Mouse (Mus musculus): ENCODE results near the gene Spc24. TPM values are rescaled to one million over a fixed set of nuclear protein-coding genes. Genes with fewer than 3 reads are reported as not detected.

The Spc24 gene
- total RNA-seq, 2 experiments from 2014 or later = 4.6 to 6.4 TPM

DNA sequence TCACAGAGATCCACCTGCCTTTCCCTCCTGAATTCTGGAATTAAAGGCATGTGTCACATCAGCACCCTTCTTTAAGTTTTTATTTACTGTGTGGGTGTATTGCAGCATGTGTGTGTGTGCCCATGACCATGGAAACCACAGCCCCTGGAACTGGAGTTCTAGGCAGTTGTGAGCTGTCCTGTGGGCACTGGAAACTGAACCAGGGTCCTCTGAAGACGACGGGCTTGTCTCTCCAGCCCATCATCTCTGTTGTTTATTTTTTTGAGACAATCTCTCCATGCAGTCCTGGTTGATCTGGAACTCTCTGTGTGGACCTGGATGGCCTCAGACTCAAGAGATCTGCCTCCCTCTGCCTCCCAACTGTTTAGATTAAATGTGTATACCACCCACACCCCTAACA lies 43.1 kb downstream of the Spc24 start:
- DNase-seq (ENCODE audit: low spot score in 2 of 2) = no peak

DNA sequence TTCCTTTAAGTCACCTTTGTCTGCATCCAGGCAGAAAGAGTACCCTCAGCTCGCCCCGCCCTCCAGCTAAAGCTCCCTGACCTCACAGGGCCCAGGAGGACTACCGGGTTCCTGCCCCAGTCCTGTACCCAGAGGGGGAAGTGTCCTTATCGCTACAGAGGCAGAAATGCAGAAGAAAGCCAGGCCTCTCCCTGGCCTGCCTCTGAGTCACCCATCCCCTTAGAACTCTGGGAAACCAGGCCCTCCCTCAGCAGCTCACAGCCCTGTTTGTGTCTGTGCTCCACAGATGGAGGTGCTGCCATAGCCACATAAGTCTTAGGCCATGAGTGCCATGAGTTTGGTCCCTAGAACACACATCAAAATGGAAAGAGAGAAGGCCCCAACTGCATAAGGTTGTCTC lies 44.8 kb downstream of the Spc24 start:
- DNase-seq (ENCODE audit: low spot score in 2 of 2) = no peak

DNA sequence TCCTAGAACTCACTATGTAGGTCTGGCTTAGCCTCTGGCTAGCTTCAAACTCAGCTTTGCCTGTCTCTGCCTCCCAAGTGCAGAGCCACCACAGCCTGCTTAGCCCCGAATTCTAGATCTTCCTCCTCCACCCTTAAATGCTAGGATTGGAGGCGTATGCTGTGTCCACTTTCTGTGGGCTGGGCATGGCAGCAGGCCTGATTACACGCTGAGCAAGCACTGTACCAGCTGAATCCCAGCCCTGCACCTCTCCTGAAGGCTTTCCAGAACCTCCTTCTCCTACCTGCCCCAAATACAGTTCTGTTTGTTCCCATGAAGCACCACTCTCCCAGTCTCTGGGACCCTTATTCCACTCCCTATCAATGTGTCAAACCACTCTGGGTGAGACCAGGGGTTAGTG lies 50.8 kb downstream of the Spc24 start:
- no peak for DNase-seq (ENCODE audit: low spot score in 2 of 2)

- no peak for DNase-seq (ENCODE audit: low spot score in 2 of 2)
These were observed 53.4 kb downstream of the Spc24 start for GRCm38 (mm10) chr9:21706586-21707265.

DNA sequence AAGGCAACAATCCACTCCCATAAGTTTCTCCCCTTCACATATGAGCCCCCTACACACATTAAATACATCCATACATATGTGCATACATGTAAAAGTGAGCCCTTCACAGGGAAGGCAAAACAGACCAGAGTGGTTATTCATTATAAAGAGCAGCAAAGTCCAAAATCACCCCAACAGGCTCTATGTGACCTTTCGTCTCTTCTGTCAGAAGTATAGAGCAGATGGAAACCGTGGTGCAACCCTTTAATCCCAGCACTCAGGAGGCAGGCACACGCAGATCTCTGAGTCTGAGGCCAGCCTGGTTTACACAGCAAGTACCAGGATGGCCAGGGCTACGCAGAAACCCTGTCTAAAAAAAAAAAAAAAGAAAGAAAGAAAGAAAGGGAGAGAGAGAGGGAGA lies 54.0 kb downstream of the Spc24 start:
- no peak for DNase-seq (ENCODE audit: low spot score in 2 of 2)

Small RNA genes lying within 50 kb of the gene (microRNA-seq; reads per million reads assigned to microRNA genes)
- 15.2 to 23.1 reads per million in 2 experiments for gene Mir7083

Other genes starting within 250 kb of the Spc24 start
- under 1 TPM; 0.30 to 0.67 TPM for gene AB124611, start 234.1 kb downstream of the Spc24 start, total RNA-seq (2021)
- gene Carm1, start 213.4 kb downstream of the Spc24 start, total RNA-seq (2021) = 10 to 100 TPM; 75.7 to 84.3 TPM
- gene Timm29, start 167.6 kb downstream of the Spc24 start, total RNA-seq (2021) = 10 to 100 TPM; 53.7 to 54.6 TPM
- gene Yipf2, start 167.5 kb downstream of the Spc24 start, total RNA-seq (2021) = 10 to 100 TPM; 11.3 to 12.3 TPM
- gene Smarca4, start 144.1 kb downstream of the Spc24 start, total RNA-seq (2021) = 100 to 1,000 TPM; 122 to 123 TPM
- gene Ldlr, start 36.8 kb downstream of the Spc24 start, total RNA-seq (2021) = 10 to 100 TPM; 17.2 to 21.3 TPM
- 1 to 10 TPM; 7.5 to 7.8 TPM for gene Kank2, start 38.4 kb upstream of the Spc24 start, total RNA-seq (2021)
- not detected for gene Angptl8, start 75.2 kb upstream of the Spc24 start, total RNA-seq (2021)
- 10 to 100 TPM; 32.6 to 34.5 TPM for gene Dock6, start 92.3 kb upstream of the Spc24 start, total RNA-seq (2021)
- gene Rab3d, start 157.9 kb upstream of the Spc24 start, total RNA-seq (2021) = 10 to 100 TPM; 30.4 to 36.7 TPM
- gene Ccdc159, start 167.2 kb upstream of the Spc24 start, total RNA-seq (2021) = 10 to 100 TPM; 15.5 to 16.1 TPM
- 10 to 100 TPM; 30.4 to 35.3 TPM for gene Tmem205, start 167.3 kb upstream of the Spc24 start, total RNA-seq (2021)
- 100 to 1,000 TPM; 312 to 317 TPM for gene Plppr2, start 176.7 kb upstream of the Spc24 start, total RNA-seq (2021)
- gene Swsap1, start 195.5 kb upstream of the Spc24 start, total RNA-seq (2021) = 10 to 100 TPM; 13.5 to 14.5 TPM
- gene Epor, start 203.2 kb upstream of the Spc24 start, total RNA-seq (2021) = 1 to 10 TPM; 2.0 to 3.2 TPM
- gene Rgl3, start 229.1 kb upstream of the Spc24 start, total RNA-seq (2021) = 1 to 10 TPM; 1.4 to 2.2 TPM
- gene Ccdc151, start 242.3 kb upstream of the Spc24 start, total RNA-seq (2021) = 1 to 10 TPM; 5.3 to 5.7 TPM
- 10 to 100 TPM; 90.5 to 96.5 TPM for gene Prkcsh, start 242.5 kb upstream of the Spc24 start, total RNA-seq (2021)